Mouse (Mus musculus): ENCODE results near the gene Coq9.
"Not testable (repeated sequence)": the region's sequence is repeated elsewhere in the genome, so short reads cannot be mapped to it uniquely, and the experiment has no call there.

Gene Coq9

GRCm38 (mm10) chr8:94821381-94821780, 16.7 kb upstream of the Coq9 start:
- DNase-seq (ENCODE audit: inconsistent ontology term), result no peak

- no peak for DNase-seq (ENCODE audit: inconsistent ontology term)
Measured at GRCm38 (mm10) chr8:94822637-94823560, 15.2 kb upstream of the Coq9 start.

GRCm38 (mm10) chr8:94825170-94825569, 13.0 kb upstream of the Coq9 start:
- no peak for DNase-seq (ENCODE audit: inconsistent ontology term)

- DNase-seq (ENCODE audit: inconsistent ontology term), result no peak
Measured at GRCm38 (mm10) chr8:94826210-94826609, 11.9 kb upstream of the Coq9 start.

GRCm38 (mm10) chr8:94828284-94828683, 9.8 kb upstream of the Coq9 start:
- no peak for DNase-seq (ENCODE audit: inconsistent ontology term)

- not testable (repeated sequence) for DNase-seq (ENCODE audit: inconsistent ontology term)
Measured at GRCm38 (mm10) chr8:94833901-94834405, 4.2 kb upstream of the Coq9 start.

GRCm38 (mm10) chr8:94835751-94836150, 2.4 kb upstream of the Coq9 start:
- not testable (repeated sequence) for DNase-seq (ENCODE audit: inconsistent ontology term)

- no peak for DNase-seq (ENCODE audit: inconsistent ontology term)
Measured at GRCm38 (mm10) chr8:94836456-94837240, 1.5 kb upstream of the Coq9 start.

GRCm38 (mm10) chr8:94838600-94838999, 479 bp downstream of the Coq9 start:
- DNase-seq (ENCODE audit: inconsistent ontology term), result no peak

- no peak for DNase-seq (ENCODE audit: inconsistent ontology term)
Measured at GRCm38 (mm10) chr8:94841183-94841582, 3.1 kb downstream of the Coq9 start.

GRCm38 (mm10) chr8:94850049-94850448, 11.9 kb downstream of the Coq9 start:
- DNase-seq (ENCODE audit: inconsistent ontology term), result no peak

- not testable (repeated sequence) for DNase-seq (ENCODE audit: inconsistent ontology term)
Measured at GRCm38 (mm10) chr8:94854761-94855160, 16.6 kb downstream of the Coq9 start.

GRCm38 (mm10) chr8:94857011-94857345, 18.9 kb downstream of the Coq9 start:
- DNase-seq (ENCODE audit: inconsistent ontology term), result no peak

GRCm38 (mm10) chr8:94857346-94858173, 19.4 kb downstream of the Coq9 start, which contains the start of gene Polr2c:
Gene Polr2c (plus strand): TSS chr8:94857450.
- DNase-seq (ENCODE audit: inconsistent ontology term), result peak; percentile 90

- DNase-seq (ENCODE audit: inconsistent ontology term), result no peak
Measured at GRCm38 (mm10) chr8:94861352-94861910, 23.3 kb downstream of the Coq9 start.

GRCm38 (mm10) chr8:94862487-94863220, 24.5 kb downstream of the Coq9 start:
- no peak for DNase-seq (ENCODE audit: inconsistent ontology term)

GRCm38 (mm10) chr8:94863897-94864673, 26.0 kb downstream of the Coq9 start:
- DNase-seq (ENCODE audit: inconsistent ontology term), result no peak

- DNase-seq (ENCODE audit: inconsistent ontology term), result peak; percentile 19
Measured at GRCm38 (mm10) chr8:94865292-94865691, 27.2 kb downstream of the Coq9 start.

GRCm38 (mm10) chr8:94866921-94867320, 28.8 kb downstream of the Coq9 start:
- no peak for DNase-seq (ENCODE audit: inconsistent ontology term)

- DNase-seq (ENCODE audit: inconsistent ontology term), result no peak
Measured at GRCm38 (mm10) chr8:94869146-94869545, 31.0 kb downstream of the Coq9 start.

Data from Muller cell, postnatal 12 days (primary cell).